Mouse (Mus musculus) embryonic facial prominence, embryonic 11.5 days (tissue): ENCODE measurements around the gene Kcnj6. TPM values are rescaled to one million over a fixed set of nuclear protein-coding genes. Genes with fewer than 3 reads are reported as not detected.
A peak's percentile ranks its signal among the peaks of the same experiment; 100 is the strongest.

ENCODE experiments used
- ATAC-seq: fragments of 200-750 bp; cut with Nextera tagmentation; replicated peaks from 2 replicates; pipeline ENCODE4 v1.8.0; 2017; ENCODE audit warnings: low read depth; ENCODE audit not compliant: insufficient number of reproducible peaks, low FRiP score, low TSS enrichment
- DNase-seq: peaks from one replicate; pipeline ENCODE4 v3.0.0-alpha.2; 2015; ENCODE audit warnings: low spot score
- H3K27ac ChIP-seq: fragments of 300-500 bp; sonication (generic); replicated peaks from 2 replicates; pipeline ENCODE4 v1.5.1; 2014; ENCODE audit warnings: mild to moderate bottlenecking, low read depth, low read length, control low read depth
- H3K27me3 ChIP-seq: fragments of 300-500 bp; sonication (generic); 2 replicates; pipeline ENCODE4 v1.6.1; 2014; ENCODE audit warnings: mild to moderate bottlenecking, low read length, moderate library complexity, mixed read lengths; ENCODE audit not compliant: control insufficient read depth, insufficient read depth
- H3K36me3 ChIP-seq: fragments of 300-500 bp; sonication (generic); replicated peaks from 2 replicates; pipeline ENCODE4 v1.6.1; 2014; ENCODE audit warnings: low read depth, mild to moderate bottlenecking, low read length, moderate library complexity, mixed read lengths; ENCODE audit not compliant: control insufficient read depth, insufficient read depth
- H3K4me1 ChIP-seq: fragments of 300-500 bp; sonication (generic); 2 replicates; pipeline ENCODE4 v1.6.1; 2014; ENCODE audit warnings: low read length, mixed read lengths; ENCODE audit not compliant: control insufficient read depth, insufficient read depth
- H3K4me2 ChIP-seq: fragments of 300-500 bp; sonication (generic); 2 replicates; pipeline ENCODE4 v1.6.1; 2014; ENCODE audit warnings: low read depth, mild to moderate bottlenecking, control low read depth, low read length, moderate library complexity
- H3K4me3 ChIP-seq: fragments of 300-500 bp; sonication (generic); 2 replicates; pipeline ENCODE4 v1.5.1; 2014; ENCODE audit warnings: low read depth, low read length, control low read depth
- H3K9ac ChIP-seq: fragments of 300-500 bp; sonication (generic); replicated peaks from 2 replicates; pipeline ENCODE4 v1.6.1; 2014; ENCODE audit warnings: mild to moderate bottlenecking, control low read depth, low read length
- H3K9me3 ChIP-seq: fragments of 300-500 bp; sonication (generic); replicated peaks from 2 replicates; pipeline ENCODE4 v1.6.1; 2016; ENCODE audit warnings: mild to moderate bottlenecking, low read length, inconsistent platforms, mixed read lengths; ENCODE audit not compliant: control insufficient read depth
- WGBS: fragments of 180-500 bp; shearing (Covaris S2); extraction: QIAGEN DNeasy Blood & Tissue Kit; methylation state at CpG from one replicate; pipeline ENCODE4 v1.1.7; 2014; 5-methylcytosine and 5-hydroxymethylcytosine counted together
- polyA plus RNA-seq: library from polyadenylated mRNA; unstranded; fragments of >200 nt; fragmentation: Nextera tagmentation; extraction: Ambion mirVana; gene quantifications from 2 replicates; pipeline ENCODE4 v1.2.1, GENCODE M21; 2014

Kcnj6 gene
- polyA plus RNA-seq, 1 experiment from 2014 or later: not detected

DNA sequence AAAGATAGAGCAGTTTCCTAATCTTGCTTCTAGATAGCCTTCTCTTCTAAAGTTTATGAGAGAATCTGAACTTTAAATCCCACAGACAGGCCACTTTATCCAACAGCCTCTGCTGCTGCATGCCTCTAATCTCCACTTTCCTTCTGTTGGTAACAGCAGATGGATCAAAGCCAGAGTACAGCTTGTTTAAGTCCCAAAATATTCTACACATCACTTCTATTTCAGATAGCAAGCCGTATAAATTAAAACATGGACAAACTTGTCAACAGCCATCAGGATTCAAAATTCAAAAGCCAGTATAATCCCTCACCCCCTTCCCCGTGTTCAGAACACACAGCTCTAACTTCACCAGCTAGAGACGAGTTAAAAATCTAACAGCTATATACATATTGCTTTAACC is 3.4 kb downstream of the Kcnj6 start:
- Histone ChIP-seq H3K4me1 (no peaks in the 10 kb centered on the region), H3K4me2 (no peak overlapping the region), H3K36me3 (no peaks in the 10 kb centered on the region), H3K9me3 (no peaks in the 10 kb centered on the region), H3K27me3 (peaks cover 15% of the 10 kb centered on the region), H3K4me3 (no peak overlapping the region), H3K9ac (no peak overlapping the region), H3K27ac (no peak overlapping the region)
- WGBS: 73% methylated on average over 3 of the region's 3 CpGs
- ATAC-seq (no peak), DNase-seq (no peak)

- Histone ChIP-seq H3K9me3 (no peaks in the 10 kb centered on the region), H3K9ac (no peak overlapping the region), H3K4me2 (no peak overlapping the region), H3K36me3 (no peaks in the 10 kb centered on the region), H3K4me3 (no peak overlapping the region), H3K27ac (no peak overlapping the region), H3K27me3 (no peaks in the 10 kb centered on the region), H3K4me1 (no peaks in the 10 kb centered on the region)
- no peak for ATAC-seq
- WGBS: 83% methylated on average over 2 of the region's 2 CpGs
- DNase-seq: no peak
These were observed 7.4 kb downstream of the Kcnj6 start for GRCm38 (mm10) chr16:94990114-94990513.

DNA sequence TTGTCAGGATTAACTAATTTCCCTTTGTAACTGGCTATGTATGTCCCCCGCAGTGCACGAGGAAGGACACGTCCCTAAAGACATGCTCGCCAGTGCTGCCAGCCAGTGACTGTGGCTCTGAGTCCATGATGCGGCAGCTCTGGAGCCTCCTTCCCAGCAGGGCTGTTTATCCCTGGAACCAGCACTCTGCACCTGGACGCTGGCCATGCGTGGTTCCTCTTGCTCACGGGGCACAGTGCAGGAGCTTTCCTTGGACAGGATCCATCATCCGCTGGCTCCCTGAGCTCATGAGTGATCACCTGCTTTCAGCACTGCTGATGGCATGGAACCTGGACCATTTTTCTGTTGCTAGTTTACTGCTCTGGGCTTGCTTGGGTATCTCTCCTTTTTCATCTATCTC is 10.8 kb downstream of the Kcnj6 start:
- no peak overlapping the region for H3K9ac ChIP-seq
- H3K9me3 ChIP-seq: no peaks in the 10 kb centered on the region
- no peak for ATAC-seq
- H3K4me2 ChIP-seq: no peak overlapping the region
- H3K4me1 ChIP-seq: no peaks in the 10 kb centered on the region
- H3K27me3 ChIP-seq: no peaks in the 10 kb centered on the region
- no peak overlapping the region for H3K4me3 ChIP-seq
- 75% methylated on average over 9 of the region's 9 CpGs for WGBS
- H3K27ac ChIP-seq: no peak overlapping the region
- no peaks in the 10 kb centered on the region for H3K36me3 ChIP-seq
- DNase-seq: no peak

- H3K4me3 ChIP-seq: no peak overlapping the region
- ATAC-seq (no peak), DNase-seq (no peak)
- H3K4me1 ChIP-seq: no peaks in the 10 kb centered on the region
- H3K27me3 ChIP-seq: no peaks in the 10 kb centered on the region
- no peak overlapping the region for H3K4me2 ChIP-seq
- no peak overlapping the region for H3K9ac ChIP-seq
- 94% methylated on average over 3 of the region's 3 CpGs for WGBS
- no peaks in the 10 kb centered on the region for H3K9me3 ChIP-seq
- no peak overlapping the region for H3K27ac ChIP-seq
- no peaks in the 10 kb centered on the region for H3K36me3 ChIP-seq
These were observed 13.2 kb downstream of the Kcnj6 start for GRCm38 (mm10) chr16:94984263-94984662.

DNA sequence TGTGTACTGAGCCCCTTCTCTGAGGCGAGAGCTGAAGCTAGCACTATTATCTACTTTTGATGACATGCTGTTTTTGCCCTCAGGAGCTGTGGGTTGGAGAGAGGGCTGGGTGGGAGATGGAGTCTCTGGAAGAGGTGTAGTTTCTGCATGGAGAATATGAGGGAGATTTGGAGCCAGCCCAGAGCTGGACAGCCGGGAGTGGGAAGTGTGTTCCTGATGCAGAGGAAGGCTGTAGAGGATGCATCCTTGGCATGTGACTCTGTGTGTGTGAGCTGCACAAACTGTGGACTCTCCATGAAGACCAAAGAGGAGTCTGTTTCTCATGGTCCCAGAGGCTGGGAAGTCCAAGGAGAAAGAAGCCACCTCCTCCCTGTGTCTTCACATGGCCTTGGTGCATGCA is 17.1 kb downstream of the Kcnj6 start:
- H3K9ac ChIP-seq: no peak overlapping the region
- DNase-seq: no peak
- no peak for ATAC-seq

GRCm38 (mm10) chr16:94979499-94979898 is 18.0 kb downstream of the Kcnj6 start:
- ATAC-seq (no peak), DNase-seq (no peak)
- WGBS: 82% methylated on average over 9 of the region's 9 CpGs
- no peaks in the 10 kb centered on the region for H3K36me3 ChIP-seq
- H3K27me3 ChIP-seq: no peaks in the 10 kb centered on the region
- H3K9ac ChIP-seq: no peak overlapping the region
- H3K27ac ChIP-seq: no peak overlapping the region
- H3K9me3 ChIP-seq: no peaks in the 10 kb centered on the region
- no peaks in the 10 kb centered on the region for H3K4me1 ChIP-seq
- no peak overlapping the region for H3K4me3 ChIP-seq
- H3K4me2 ChIP-seq: no peak overlapping the region

More for the DNA sequence above, 17.1 kb downstream of the Kcnj6 start:
- Histone ChIP-seq H3K27ac (no peak overlapping the region), H3K36me3 (no peaks in the 10 kb centered on the region), H3K4me1 (no peaks in the 10 kb centered on the region), H3K27me3 (no peaks in the 10 kb centered on the region), H3K4me3 (no peak overlapping the region), H3K4me2 (no peak overlapping the region), H3K9me3 (no peaks in the 10 kb centered on the region)
- WGBS: 88% methylated on average over 2 of the region's 2 CpGs

DNA sequence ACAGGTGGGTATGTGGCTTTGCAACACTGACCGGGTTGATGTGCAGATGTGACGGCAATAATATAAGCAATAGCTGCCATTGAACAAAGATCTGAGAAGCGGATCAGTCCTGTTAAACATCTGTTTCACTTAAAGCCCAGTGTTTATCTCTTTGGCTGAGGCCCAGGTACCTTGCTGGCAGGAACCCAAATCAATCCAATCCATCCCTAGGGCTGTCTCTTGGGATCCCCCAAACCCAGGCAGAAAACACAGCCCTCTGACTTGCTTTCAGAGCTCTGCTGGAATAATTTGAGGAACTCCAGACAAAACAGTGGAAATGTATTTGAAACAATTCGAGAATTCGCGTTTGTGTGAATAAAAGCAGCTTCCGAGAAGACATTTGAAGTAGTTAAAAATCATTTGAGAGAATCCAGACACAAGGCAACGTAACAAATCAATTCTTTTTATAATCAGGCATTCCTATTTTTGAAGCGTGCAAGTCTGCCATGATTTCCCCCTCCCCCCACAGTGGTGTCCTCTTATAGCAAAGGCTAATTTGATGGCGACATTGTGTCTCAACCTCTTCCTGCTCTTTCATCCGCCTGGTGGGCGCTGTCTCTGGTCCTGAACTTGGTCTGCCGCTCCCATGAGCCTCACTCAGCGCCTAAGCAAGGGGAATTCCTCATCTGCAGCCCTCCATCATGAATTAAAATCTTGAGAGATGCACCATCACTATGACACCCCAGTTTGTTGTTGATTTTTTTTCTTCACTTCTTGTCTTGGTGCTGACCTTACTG is 25.2 kb downstream of the Kcnj6 start:
- Histone ChIP-seq H3K9me3 (no peaks in the 10 kb centered on the region), H3K4me2 (no peak overlapping the region), H3K4me1 (no peaks in the 10 kb centered on the region), H3K27me3 (no peaks in the 10 kb centered on the region), H3K36me3 (no peaks in the 10 kb centered on the region), H3K27ac (no peak overlapping the region), H3K9ac (no peak overlapping the region), H3K4me3 (no peak overlapping the region)
- WGBS: 42% methylated on average over 14 of the region's 14 CpGs
- no peak for ATAC-seq
- DNase-seq: peak; percentile 81

- 59% methylated on average over 6 of the region's 6 CpGs for WGBS
- no peaks in the 10 kb centered on the region for H3K4me1 ChIP-seq
- ATAC-seq: no peak
- H3K27ac ChIP-seq: no peak overlapping the region
- H3K4me2 ChIP-seq: no peak overlapping the region
- no peaks in the 10 kb centered on the region for H3K9me3 ChIP-seq
- no peak for DNase-seq
- H3K4me3 ChIP-seq: no peak overlapping the region
- no peak overlapping the region for H3K9ac ChIP-seq
- no peaks in the 10 kb centered on the region for H3K36me3 ChIP-seq
- H3K27me3 ChIP-seq: no peaks in the 10 kb centered on the region
These were observed 28.6 kb downstream of the Kcnj6 start for GRCm38 (mm10) chr16:94968941-94969340.
